Mouse (Mus musculus) layer of hippocampus, adult 2 months (tissue): Measurements from ENCODE around the gene Clip2. TPM values are rescaled to one million over a fixed set of nuclear protein-coding genes. Genes with fewer than 3 reads are reported as not detected.

Experiments
- DNase-seq, 2 experiments: peaks; one replicate each; pipeline ENCODE4 v3.0.0; 2022; ENCODE audit warnings: low spot score in 2 of 2
- H3K27ac ChIP-seq: fragments of 200-600 bp; 2 replicates; pipeline ENCODE4 v1.8.1; 2022
- H3K4me3 ChIP-seq: fragments of 200-600 bp; 2 replicates; pipeline ENCODE4 v1.8.1; 2022; ENCODE audit warnings: mild to moderate bottlenecking
- CTCF ChIP-seq: fragments of 200-600 bp; conservative IDR thresholded peaks from 2 replicates; pipeline ENCODE4 v1.8.1; 2022; ENCODE audit warnings: antibody characterized with exemption, mild to moderate bottlenecking, moderate library complexity
- total RNA-seq, 2 experiments: library from RNA; stranded (reverse); gene quantifications; 2 replicates each; pipeline ENCODE4 v1.2.3; 2021

Gene Clip2
- total RNA-seq, 2 experiments from 2014 or later = 90.0 to 99.3 TPM

GRCm38 (mm10) chr5:134532417-134532816 is 19.8 kb downstream of the Clip2 start:
- no peak for TF ChIP-seq CTCF
- Histone ChIP-seq H3K4me3 (no peak overlapping the region), H3K27ac (peak overlapping the region; percentile 84; the same call in 1 of the 2 replicates)
- no peak for DNase-seq

- peak; percentile 43 to 61 for DNase-seq
- TF ChIP-seq CTCF = peak; percentile 29; the same call in 1 of the 2 replicates
- H3K27ac ChIP-seq = peak overlapping the region; percentile 84
Observed at GRCm38 (mm10) chr5:134531585-134531984, 20.6 kb downstream of the Clip2 start.

GRCm38 (mm10) chr5:134530830-134531229 is 21.4 kb downstream of the Clip2 start:
- no peak overlapping the region for H3K4me3 ChIP-seq
- peak overlapping the region; percentile 84 for H3K27ac ChIP-seq
- DNase-seq = peak; percentile 76 to 81
- no peak for TF ChIP-seq CTCF

More at GRCm38 (mm10) chr5:134531585-134531984, 20.6 kb downstream of the Clip2 start:
- no peak overlapping the region for H3K4me3 ChIP-seq

- peak overlapping the region; percentile 65; the same call in 1 of the 2 replicates for H3K27ac ChIP-seq
- no peak overlapping the region for H3K4me3 ChIP-seq
- no peak for DNase-seq
- no peak for TF ChIP-seq CTCF
Observed at GRCm38 (mm10) chr5:134528488-134528887, 23.7 kb downstream of the Clip2 start.

GRCm38 (mm10) chr5:134525971-134526711 is 26.1 kb downstream of the Clip2 start:
- no peak overlapping the region for H3K4me3 ChIP-seq
- peak; percentile 60 for TF ChIP-seq CTCF
- DNase-seq = no peak
- no peak overlapping the region for H3K27ac ChIP-seq

- no peak for DNase-seq
- no peak overlapping the region for H3K27ac ChIP-seq
- H3K4me3 ChIP-seq = no peak overlapping the region
- no peak for TF ChIP-seq CTCF
Observed at GRCm38 (mm10) chr5:134523728-134524127, 28.5 kb downstream of the Clip2 start.

GRCm38 (mm10) chr5:134522524-134522923 is 29.7 kb downstream of the Clip2 start:
- no peak for DNase-seq
- H3K27ac ChIP-seq = no peak overlapping the region
- no peak for TF ChIP-seq CTCF
- no peak overlapping the region for H3K4me3 ChIP-seq

- Histone ChIP-seq H3K27ac (peak overlapping the region; percentile 58; the same call in 1 of the 2 replicates), H3K4me3 (no peak overlapping the region)
- no peak for DNase-seq
- no peak for TF ChIP-seq CTCF
Observed at GRCm38 (mm10) chr5:134521806-134522205, 30.4 kb downstream of the Clip2 start.

- Histone ChIP-seq H3K27ac (peak overlapping the region; percentile 58; the same call in 1 of the 2 replicates), H3K4me3 (no peak overlapping the region)
- DNase-seq = no peak
- no peak for TF ChIP-seq CTCF
Observed at GRCm38 (mm10) chr5:134521131-134521530, 31.1 kb downstream of the Clip2 start.

GRCm38 (mm10) chr5:134520120-134520519 is 32.1 kb downstream of the Clip2 start:
- no peak for DNase-seq
- Histone ChIP-seq H3K4me3 (no peak overlapping the region), H3K27ac (peak overlapping the region; percentile 58; the same call in 1 of the 2 replicates)
- TF ChIP-seq CTCF = no peak

GRCm38 (mm10) chr5:134519471-134519870 is 32.8 kb downstream of the Clip2 start:
- TF ChIP-seq CTCF = no peak
- H3K27ac ChIP-seq = 0 out of 2 replicates have a peak overlapping the region, but pooled peaks have one; percentile 58
- no peak overlapping the region for H3K4me3 ChIP-seq
- no peak for DNase-seq

- no peak for TF ChIP-seq CTCF
- Histone ChIP-seq H3K27ac (peak overlapping the region; percentile 36), H3K4me3 (no peak overlapping the region)
- peak; percentile 43 to 63 for DNase-seq
Observed at GRCm38 (mm10) chr5:134512086-134512485, 40.1 kb downstream of the Clip2 start.

GRCm38 (mm10) chr5:134510266-134510665 is 42.0 kb downstream of the Clip2 start:
- H3K4me3 ChIP-seq = no peak overlapping the region
- no peak overlapping the region for H3K27ac ChIP-seq
- TF ChIP-seq CTCF = no peak
- DNase-seq = no peak

GRCm38 (mm10) chr5:134508965-134509364 is 43.3 kb downstream of the Clip2 start:
- peak overlapping the region; percentile 25; the same call in 1 of the 2 replicates for H3K27ac ChIP-seq
- no peak for TF ChIP-seq CTCF
- DNase-seq = no peak
- no peak overlapping the region for H3K4me3 ChIP-seq
